Mouse (Mus musculus) adrenal gland, postnatal 10 days (tissue): ENCODE results near the gene Slc26a3. TPM values are rescaled to one million over a fixed set of nuclear protein-coding genes. Genes with fewer than 3 reads are reported as not detected.

ENCODE experiments used
- DNase-seq: peaks from one replicate; pipeline ENCODE4 v3.0.0; 2021; ENCODE audit warnings: mixed read lengths
- long read RNA-seq, 2 experiments: library from polyadenylated mRNA; stranded (forward); transcript quantifications; one replicate each; pipeline ENCODE4 v2.0.0; 2021
- total RNA-seq, 2 experiments: library from RNA; stranded (reverse); gene quantifications; 2 replicates each; pipeline ENCODE4 v1.2.3; 2021

Gene Slc26a3
- under 1 TPM; 0.51 TPM for total RNA-seq
- long read RNA-seq, experiment 1: 0 reads
- long read RNA-seq, experiment 2: 0 reads

DNA sequence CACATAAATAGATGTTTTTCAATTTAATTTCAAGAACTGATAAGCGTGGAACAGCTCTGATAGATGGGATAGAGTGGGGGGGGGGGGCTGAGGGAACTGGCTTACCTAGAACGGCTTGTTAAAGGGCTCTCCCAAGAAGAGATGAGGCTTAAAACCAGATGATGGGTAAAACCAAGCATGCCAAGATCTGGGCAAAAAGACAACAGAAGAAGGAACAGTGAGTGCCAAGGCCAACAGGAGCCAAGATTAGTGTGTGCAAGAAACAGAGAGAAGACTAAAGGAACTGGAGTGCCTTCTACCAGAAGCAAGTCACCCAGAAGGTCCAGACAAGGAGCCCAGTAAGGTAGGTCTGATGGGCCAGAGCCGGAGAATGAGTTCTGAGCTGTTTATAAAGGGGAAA is at the start of gene Slc26a3:
Gene Slc26a3 (plus strand): TSS at position 301 of the 400 bp plus-strand sequence.
- no peak for DNase-seq

DNA sequence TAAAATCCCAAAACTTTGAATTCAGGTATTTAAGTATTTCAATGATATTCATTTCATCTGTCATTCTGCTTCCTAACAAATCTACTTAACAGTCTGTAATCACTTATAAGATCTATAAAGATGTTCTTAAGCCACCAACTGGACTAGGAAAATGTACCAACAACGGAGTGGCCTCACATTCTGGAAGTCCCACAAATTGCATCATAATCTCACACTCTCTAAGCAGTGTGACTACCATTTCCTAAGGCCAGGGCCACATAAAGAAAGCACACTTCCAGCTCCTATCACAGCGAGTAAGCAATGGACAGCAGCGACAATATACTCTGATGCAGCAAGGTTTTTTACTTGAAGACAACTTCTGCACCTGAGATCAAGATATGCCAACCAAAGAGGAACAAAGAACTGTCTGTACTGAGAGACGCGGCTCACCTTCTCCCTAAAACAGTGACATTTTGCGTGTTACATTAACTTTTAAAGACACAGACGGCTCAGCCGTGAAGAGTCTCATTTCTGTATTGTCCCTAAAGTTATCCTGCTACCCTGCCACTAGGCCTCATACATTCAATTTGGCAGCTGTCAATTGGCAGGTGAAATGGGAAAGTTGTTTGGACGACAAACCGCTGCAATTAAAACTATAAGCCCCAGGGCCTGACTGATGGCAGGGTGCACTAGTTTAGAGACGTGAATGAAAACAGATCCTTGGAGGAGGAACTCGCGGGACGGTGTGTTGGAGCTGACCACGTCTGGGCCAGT is 40.3 kb upstream of the Slc26a3 start:
- peak; percentile 22 for DNase-seq

DNA sequence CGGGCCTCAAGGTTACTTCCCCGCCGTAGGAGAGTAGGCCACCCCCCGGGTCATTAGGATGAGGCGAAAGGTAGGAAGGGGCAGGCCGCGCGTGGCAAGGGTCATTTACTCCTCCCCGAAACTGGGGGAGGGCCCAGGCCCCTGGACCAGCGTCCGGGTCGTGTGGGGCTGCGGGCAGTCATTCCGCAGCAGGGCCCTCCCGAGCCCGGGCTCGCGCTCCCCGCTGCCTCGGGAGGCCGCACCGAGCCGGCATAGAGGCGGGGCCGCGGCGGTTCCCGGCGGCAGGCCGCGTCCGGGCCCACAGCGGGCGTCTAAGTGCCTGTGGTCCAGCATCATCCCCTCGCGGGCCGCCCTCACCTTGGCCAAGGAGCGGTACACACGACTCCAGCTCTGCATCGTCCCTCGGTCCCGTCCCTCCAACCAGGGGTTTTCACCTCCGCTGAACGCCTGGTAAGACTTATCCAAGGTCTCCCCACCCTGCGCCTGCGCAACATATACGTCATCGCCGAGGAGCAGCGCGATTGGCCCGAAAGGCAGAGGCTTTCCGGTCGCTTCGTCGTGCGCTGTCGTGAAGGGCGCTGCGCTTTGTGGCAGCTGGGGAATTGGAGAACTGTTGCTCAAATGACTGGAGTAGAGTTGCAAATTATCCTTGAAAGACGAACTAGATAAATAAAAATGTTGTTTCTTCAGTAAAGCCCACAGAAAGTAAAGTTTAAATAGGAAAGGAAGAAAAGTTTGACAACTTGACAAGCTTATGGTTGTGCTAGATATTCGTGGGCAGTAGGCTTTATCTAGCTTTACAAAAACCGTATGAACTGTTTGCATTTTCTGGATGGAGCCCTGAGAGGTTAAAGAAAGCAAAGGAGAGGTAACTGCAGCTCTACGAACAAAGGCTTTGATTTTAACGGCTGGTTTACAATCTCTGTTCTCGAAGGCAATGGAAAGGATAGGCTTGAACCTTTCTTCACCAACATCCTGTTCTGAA is 39.4 kb upstream of the Slc26a3 start, which contains the start of gene Dld:
Gene Dld (minus strand): TSS at position 510 of the 985 bp plus-strand sequence.
- peak; percentile 98 for DNase-seq

DNA sequence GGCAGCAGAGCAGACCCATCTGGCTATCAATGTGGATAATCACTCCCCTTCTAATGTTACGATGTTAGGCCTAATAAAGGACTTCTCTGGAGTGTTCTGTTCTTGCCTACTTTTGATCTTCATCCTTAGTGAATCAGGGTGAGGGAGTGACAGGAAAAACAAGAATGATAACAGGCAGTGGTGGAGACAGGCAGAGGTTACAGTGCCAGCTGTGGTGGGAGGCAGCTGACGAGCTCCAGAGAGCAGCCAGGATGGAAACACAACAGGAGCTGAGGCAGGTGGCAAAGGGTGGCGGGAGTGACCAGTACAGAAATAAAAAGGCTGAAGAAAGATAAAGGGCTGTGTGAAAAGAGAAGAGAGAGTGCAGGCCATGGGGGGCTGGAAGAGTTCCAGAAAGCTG is 24.2 kb upstream of the Slc26a3 start:
- DNase-seq: no peak

DNA sequence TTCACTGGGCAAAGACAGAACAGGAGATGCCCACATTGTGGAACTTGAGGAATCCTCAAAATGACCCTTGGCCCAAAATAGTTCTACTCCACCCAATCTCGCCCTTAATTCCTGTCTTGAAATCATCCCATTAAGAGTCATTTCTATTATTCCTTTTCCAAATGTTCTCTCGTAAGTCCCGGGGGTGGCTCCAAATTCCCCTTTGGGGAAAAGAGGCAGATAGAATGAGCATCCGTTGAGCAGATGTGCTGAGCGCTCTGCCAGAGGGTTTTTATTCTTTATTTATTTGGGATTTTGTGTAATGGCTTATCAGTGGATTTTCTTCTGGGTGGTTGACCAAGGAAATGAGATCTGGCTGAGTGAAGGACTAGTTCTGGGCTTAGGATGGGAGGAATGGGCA is 22.9 kb upstream of the Slc26a3 start:
- no peak for DNase-seq

DNA sequence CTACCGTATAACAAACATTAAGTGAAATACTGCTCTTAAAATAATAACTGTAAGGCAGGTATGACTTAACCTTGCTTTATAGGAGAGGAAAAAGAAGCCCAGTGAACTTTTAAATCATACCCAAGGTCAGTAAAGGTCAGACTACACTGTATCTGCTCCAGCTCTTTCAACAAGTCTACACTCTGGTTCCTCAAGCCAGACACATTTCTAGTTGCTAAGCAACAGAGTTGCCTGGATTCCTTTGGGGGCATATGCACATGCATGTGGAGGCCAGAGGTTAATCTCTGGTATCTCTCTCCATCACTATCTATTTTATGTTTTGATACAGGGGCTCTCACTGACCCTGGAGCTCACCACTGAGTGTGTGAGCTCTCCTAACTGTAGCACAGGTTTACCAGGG is 21.6 kb upstream of the Slc26a3 start:
- no peak for DNase-seq

DNA sequence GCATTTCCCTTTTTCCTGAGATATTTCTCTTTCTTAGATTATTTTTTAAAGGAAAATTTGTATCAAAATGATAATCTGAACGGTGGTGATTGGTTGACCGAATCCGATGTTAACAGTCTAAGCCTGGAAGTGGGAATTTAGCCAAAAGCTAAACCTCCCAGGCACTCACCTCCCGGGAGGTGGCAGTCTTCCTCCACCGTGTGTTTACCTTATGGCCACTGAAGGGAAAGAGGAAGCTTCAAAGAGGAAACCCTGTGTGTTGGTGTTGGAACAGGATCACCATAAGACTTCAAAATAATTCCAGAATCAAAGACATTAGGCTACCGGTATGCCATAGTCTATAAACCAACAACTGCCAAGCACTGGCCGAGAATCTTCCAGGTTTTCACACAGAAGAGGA is 21.0 kb upstream of the Slc26a3 start:
- DNase-seq: no peak

DNA sequence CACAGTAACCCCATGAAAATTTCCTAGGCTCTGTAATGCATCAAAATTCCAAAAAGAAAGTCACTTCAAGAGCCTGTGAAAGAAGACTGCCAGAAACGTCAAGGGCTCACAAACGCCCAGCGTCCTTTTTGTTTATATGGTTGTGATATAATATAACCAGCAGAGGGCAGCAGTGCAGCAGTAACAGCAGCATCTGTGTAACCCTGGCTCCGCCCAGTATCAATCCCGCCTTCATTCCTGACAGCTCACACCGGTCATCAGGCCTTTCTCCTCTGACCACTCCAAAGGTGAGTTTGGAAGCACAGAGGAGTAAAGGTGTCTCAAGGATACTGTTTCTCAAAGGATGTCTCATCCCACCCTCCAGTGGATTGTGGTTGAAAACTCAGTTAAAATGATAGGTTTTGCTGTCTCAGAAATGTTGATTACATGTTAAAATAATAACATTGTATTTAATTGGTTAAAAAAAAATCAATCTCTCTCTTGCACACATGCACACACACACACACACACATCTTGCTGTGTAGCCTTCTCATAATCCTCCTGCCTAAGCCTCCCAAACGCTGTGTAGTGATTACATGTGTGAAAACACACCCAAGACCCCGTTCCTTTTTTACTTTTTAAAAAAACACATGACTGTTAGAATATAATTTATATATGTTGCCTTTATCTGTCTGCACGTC is 15.9 kb upstream of the Slc26a3 start:
- peak; percentile 71 for DNase-seq

DNA sequence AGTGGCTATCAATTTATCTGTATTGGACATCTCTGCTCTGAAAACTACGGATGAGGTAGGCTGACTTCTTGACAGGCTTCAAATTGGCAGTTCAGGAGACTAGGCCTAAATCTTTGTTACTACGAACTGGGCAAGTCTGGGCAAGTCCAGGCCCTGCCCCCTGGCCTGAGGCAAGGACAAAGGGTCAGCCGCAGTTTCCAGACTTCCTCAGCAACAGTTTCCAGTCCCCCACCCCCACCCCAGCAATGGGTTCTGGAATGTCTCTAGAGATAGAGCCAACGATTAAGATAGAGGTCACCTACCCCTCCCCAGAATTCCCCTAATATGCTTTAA is 15.4 kb upstream of the Slc26a3 start:
- no peak for DNase-seq

DNA sequence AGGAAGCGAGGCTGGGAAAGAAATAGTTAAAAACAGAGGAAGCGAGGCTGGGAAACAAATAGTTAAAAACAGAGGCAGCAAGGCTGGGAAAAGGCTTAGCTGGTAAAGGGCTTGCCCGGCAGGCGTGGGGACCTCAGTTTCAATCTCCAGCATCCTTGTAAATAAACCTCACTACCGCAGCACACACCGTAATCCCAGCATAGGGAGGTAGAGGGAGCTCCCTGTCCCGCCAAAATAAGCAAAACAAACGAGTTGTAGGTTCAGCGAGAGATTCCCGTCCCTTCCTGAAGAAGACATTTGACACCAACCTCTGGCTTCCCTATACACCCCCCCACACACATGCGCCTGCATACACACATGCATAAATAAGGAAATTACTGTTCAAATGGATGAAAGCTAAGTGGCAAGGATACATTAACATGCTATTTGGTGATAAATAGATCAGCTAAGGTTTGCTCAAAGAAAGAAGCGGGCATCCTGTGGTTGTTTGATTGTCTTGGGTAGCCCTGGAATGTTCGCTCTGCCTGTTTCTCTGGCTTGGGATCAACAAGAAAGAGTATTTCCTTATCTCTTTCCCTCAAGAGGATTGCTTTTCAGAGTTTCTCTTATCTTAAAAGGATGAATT is 14.2 kb upstream of the Slc26a3 start:
- peak; percentile 18 for DNase-seq

DNA sequence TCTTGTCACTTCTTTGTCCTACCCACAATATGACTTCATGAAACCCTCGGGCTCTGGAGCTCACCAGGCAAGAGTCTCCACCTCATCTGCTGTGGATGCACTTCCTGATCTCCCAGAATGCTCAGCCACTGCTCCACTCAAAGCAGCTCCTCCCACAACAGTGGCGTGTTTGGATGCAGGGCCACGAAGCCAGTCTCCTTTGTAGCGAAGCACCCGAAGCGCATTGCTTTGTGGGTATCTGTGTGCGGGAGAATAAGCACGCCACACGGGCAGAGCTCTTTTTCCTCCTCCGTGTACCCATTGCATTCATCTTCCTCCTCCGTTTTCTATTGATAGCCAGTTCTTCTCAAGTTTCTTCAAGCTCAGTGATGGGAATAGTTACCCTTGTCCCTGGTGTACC is 13.4 kb upstream of the Slc26a3 start:
- DNase-seq: no peak

DNA sequence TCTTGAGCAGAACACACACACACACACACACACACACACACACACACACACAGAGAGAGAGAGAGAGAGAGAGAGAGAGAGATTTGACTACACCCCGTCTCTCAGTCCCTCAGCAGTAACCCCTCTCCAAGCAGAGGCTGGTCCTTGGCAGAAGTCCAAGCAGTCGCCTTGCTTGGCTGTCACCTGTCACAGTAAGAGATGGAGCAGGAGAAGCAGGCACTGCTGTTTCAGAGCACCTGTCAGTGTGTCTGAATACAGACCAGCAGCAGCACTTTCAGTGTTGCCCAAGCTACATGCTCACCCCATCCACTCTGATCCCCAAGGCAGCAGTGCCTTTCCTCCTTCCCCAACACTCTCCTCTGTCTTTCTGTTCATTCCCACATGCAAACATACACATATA is 9.8 kb upstream of the Slc26a3 start:
- DNase-seq: peak; percentile 35

DNA sequence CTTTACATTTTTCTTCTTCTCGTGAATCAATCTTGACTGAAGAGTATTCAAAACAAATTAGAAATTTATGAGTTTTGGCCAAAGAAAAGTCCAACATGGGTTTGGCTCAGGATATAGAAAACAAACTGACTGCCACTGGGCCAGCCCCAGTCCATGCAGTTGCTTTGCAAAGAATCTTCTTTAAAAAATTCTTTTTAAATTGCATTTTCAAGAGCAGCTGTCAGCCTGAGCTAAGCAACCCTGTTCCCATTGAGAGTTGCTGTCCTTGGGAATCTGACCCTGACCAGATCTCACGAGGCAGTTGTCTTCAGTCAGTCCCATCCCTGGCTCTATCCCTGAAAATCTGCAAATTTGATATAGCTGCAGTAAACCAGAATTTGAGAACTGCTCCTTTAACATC is 8.2 kb upstream of the Slc26a3 start:
- DNase-seq: no peak

DNA sequence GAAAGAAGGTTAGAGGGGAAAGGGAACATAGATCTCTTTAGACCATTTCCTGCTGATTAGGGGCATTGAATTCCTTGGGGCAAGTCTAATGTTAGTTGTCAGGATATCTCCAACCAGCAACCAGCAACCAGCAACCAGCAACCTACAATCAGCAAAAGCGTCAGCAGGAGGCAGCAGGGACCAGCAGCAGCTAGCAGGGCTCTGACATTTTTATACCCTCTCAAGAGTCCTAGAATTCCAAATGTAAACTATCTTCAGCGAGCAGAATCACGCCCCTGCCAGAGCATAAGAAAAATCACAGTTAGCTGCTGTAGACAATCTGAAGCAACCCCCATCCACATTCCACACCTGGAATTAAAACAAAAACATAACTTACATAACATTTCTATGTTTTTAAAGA is 3.4 kb upstream of the Slc26a3 start:
- no peak for DNase-seq

DNA sequence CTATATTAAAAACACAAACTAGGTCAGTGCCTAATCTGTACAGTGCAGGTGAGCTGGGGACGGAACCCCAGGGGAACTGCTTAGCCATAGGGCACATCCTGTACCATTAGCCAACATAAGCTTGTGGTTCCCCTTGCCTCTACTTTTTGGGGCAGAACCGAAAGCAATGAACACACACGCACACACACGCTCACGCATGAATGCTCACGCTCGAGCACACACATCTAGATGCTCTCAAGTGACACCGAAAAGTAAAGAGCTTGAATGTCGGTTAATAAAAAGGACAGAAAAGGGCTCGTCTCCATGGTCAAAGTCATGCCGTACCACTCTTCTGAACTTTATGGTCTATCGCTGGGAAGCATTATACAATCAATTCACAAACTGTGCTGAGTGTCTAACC is 1.0 kb downstream of the Slc26a3 start:
- no peak for DNase-seq

DNA sequence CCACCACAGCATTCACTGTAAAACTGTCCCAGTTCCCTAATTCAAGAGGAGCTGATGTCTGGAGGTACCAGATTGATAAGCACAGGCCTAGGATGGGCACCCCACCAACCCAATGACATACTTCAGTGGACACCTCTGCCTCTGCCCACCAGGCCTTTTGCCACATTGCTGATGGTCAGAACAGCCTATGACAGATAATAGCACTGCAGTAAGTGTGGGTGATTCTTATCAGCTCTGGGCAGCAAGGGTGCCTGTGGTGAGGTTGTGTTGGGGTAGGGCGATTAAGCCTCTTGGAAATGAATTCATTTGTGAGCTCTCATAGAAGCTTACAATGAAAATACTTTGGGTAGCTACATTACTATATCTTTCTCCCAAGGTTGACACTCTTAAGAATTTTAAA is 5.2 kb downstream of the Slc26a3 start:
- no peak for DNase-seq

DNA sequence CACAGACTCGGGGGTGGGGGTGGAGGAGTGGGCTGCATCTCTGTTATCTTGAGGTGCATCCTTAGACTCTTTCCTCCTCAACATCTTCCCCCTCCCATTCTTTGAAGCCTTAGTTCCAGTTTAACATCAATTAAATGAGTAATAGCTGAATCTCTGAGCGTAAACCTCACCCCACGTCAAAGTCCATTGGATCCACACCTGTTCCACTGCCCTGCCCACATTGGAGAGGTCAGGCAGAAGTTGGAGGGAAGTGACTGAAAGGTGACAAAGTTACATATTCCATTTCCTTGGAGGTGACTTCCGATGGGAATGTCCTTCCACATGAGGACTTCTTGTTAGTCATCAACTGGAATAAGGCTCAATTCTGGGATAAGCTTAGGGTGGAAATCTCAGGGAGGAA is 7.0 kb downstream of the Slc26a3 start:
- no peak for DNase-seq

DNA sequence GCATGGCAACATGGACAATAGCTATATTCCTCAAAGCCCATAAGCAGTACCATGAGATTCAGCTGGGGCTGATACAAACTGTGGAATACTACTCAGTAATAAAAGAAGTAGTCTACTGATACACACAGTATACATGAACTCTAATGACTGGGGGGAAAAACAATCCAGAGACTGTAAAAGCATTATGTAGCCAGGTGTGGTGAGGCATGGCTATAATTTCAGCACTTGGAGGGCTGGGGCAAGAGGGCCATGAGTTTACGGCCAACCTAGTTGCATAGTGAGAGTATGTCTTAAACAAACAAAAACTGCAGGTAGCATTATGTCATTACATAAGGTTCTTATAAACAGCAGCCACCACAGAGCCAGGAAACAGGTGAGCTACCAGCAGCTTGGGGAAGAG is 10.2 kb downstream of the Slc26a3 start:
- no peak for DNase-seq

DNA sequence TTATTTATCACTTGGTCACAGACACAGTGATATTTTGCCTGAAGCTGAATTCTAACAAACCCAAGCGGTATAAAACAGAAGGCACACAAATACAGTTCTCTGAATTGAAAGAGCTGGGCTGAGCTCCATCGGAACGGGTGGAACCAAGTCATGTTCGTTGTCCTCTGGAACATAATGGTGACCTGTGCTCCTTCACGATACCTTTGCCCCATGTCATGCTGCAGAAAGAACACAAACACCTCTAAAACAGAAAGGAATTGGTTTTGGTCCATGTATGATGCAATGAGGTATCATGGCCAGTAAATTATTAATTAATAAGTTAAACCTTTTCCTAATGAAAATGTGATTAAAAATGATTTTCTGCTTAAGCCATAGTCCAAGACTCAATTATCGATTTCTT is 11.3 kb downstream of the Slc26a3 start:
- DNase-seq: no peak

DNA sequence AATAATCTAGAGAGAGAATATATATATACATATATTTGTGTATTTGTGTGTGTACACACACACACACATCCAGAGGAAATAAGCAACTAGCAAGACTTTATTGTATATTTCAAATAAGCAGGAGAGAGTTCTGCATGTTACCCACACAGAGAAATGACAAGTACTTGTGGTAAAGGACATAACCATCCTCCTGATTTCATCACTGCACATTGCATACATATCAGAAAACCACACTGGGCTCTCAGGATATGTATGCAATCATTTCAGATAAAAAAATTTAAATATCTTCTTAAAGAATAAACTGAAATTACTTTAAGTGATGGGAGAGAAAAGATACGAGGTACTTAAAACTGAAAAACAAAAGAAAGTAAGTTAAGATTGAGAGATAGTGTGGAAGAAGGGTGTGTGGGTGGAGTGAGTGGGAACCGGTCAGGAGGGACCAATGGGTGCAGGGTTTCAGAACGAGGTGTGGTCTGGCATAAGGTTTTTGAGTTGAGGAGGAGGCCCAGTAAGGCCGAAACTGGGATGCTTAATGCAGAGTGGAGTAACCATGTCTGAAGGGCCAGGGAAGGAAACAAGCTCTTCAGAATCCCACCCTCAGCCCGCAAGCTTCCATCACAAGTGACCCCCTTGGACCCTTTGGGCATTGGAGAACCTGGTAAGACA is 14.0 kb downstream of the Slc26a3 start:
- no peak for DNase-seq

DNA sequence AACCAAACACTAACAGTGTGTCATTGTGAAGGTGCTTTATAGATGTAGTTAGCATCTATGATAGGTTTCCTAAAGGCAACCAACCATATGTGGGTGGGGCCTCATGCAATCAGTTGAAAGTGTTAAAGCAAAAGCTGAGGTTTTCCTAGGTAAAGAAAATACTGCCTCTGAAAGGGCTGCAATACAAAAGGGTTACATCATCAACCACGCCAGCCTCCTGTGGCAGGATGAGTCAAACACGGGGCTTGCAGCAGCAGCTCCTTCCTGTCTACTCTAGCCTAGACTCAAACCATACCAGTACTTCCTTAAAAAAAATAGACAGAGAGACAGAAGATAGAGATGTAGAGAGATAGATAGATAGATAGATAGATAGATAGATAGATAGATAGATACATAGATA is 25.3 kb downstream of the Slc26a3 start:
- no peak for DNase-seq
